Mouse (Mus musculus): ENCODE measurements around the gene Atrn.

DNA sequence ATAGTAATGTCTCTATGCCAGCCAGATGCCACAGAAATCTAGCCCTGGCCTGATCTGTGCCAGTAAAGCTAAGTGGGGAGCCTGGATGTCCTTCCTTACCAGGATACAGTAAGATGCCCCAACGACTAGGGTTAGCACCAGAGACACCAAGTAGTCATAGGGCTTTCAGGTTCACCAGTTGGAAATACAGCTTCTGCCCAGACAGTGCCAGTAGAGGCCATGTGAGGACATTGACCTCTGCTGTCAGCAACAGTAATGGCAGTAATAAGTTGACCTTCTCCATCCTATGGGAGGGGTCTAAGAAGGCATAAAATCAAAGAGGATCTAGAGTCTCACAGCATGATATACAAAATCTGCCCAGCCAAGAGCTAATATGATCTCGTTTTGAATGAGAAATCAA is 43.5 kb downstream of the Atrn start:
- TF ChIP-seq CTCF (IDR thresholded peaks at IDR 0.05; ENCODE audit: control insufficient read depth, insufficient read depth, low read length): no peak
- TF ChIP-seq POLR2A (IDR thresholded peaks at IDR 0.05; ENCODE audit: borderline replicate concordance, control insufficient read depth, low read depth, low read length): no peak
